Mouse (Mus musculus): ENCODE results near the gene Tnnc1. TPM values are rescaled to one million over a fixed set of nuclear protein-coding genes. Genes with fewer than 3 reads are reported as not detected.
A peak's percentile ranks its signal among the peaks of the same experiment; 100 is the strongest.

Gene Tnnc1
- 17.2 and 24.4 TPM in 2 replicates for polyA plus RNA-seq (2012; ENCODE audit: insufficient read depth, insufficient read length, missing spikeins)

DNA sequence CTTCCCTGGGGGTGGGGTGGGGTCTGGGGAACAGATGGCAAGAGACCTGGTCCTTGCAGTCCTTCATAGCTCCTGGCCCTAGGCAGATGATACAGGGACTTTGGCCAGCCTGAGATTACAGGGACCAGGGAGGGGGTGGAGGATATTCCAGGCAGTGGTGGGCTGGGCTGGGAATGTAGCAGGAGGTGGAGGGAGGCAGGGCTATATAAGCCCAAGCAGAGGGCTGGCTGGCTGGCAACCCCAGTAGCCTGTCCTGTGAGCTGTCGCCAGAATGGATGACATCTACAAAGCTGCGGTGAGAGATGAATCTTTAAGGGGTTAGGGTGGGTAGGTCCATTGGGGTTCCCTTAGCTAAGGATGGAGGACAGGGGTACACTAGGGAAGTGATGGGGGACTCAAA lies at the start of gene Tnnc1:
Tnnc1 (plus strand) TSS at position 229 of the 400 bp plus-strand sequence.
- H3K4me3 ChIP-seq (ENCODE audit: insufficient read depth, low read depth, low read length) = peak within 1 kb of the TSS; percentile 75
- H3K27ac ChIP-seq (replicated peaks; ENCODE audit: low read depth, low read length) = peak within 1 kb of the TSS; percentile 81

DNA sequence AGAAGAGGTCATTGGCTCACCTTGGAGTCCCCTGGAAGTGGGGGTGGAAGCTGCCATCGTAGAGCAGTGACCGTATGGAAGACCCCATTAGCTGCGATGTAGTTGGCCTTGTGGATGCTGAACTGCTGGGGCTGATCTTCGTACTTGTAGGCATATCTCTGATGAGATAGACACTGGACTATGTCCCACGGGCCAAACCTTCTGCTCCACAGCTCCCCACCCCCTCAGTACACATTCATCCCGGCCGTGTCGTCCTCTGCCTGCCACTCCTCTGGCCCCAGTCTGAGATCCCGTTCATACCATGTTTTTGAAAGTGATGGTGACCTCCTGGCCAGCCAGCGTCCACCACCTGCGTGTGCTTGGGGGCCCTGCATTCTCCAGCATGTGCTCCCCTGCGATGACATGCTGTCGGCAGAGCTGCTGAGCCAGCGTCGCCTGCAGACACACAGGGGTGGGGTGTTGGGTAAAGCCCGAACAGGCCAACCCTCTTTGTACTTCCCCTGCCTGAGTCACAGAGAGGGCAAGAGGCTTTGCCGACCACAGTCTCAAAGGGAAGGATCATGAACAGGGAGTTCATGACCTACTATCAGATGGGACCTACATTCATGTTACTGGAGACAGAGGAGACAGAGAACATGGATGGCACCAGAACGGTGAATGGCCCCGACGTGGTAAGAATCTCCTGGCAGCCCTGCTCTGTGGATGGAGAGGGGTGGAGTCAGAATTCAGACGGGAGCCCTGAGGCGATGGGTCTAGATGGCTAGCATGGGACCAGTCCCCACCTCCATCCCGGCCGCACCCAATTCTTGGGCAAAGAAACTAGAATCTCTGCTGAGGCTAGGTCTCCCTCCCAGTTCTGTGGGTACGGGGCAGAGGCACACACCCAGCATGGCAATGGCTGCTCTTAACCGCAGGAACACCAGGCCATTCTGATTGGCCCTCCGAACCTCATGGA lies 47.6 kb upstream of the Tnnc1 start:
- H3K4me1 ChIP-seq (ENCODE audit: control insufficient read depth, insufficient read depth, insufficient read length, low read length) = peaks cover 5% of the 10 kb centered on the region
- no peak overlapping the region for H3K4me3 ChIP-seq (ENCODE audit: insufficient read depth, low read depth, low read length)
- H3K27ac ChIP-seq (replicated peaks; ENCODE audit: low read depth, low read length) = no peak overlapping the region

More for the DNA sequence above, at the start of gene Tnnc1:
- H3K4me1 ChIP-seq (ENCODE audit: control insufficient read depth, insufficient read depth, insufficient read length, low read length) = peaks cover 9% of the 10 kb centered on the region; the same call in 1 of the 2 replicates

DNA sequence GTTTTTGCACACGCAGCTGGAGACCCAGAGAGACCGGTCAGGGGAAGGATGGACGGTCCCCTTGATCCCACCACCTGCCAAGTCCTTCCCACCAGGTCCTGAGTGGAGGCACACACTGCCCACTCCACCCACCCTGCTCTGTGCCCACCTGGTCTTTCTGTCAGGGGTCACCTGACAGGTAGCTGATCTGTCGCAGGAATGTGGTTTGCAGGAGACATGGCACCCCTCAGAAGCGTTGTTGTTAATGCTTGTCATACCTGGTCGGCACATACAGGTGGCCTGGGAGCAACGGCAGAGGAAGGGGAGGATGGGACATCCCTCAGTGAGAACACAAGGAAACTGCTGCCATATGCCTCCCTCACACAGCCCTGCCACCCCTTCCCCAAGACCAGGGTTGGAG lies 46.9 kb upstream of the Tnnc1 start:
- H3K4me3 ChIP-seq (ENCODE audit: insufficient read depth, low read depth, low read length) = no peak overlapping the region
- peaks cover 6% of the 10 kb centered on the region for H3K4me1 ChIP-seq (ENCODE audit: control insufficient read depth, insufficient read depth, insufficient read length, low read length)
- H3K27ac ChIP-seq (replicated peaks; ENCODE audit: low read depth, low read length) = no peak overlapping the region

DNA sequence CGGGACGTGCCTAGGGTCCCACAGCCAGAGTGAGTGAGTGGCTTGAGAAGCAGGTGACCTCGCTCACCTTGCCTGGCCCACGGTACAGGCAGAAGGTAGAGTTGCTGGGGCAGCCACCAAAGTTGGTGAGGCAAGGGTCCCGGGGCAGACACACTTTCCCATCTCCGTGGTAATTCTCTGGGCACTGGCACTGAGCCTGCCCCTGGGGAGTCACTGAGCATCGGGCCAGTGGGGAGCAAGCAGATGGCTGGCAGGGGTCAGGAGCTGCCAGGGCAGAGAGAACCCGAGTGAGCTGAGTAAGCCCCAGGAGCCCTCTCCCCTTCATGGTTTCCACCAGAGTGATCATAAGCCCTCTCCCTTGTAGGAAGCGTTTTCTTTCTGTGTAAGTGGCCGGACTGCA lies 46.5 kb upstream of the Tnnc1 start:
- Histone ChIP-seq H3K27ac (replicated peaks; ENCODE audit: low read depth, low read length) (no peak overlapping the region), H3K4me1 (ENCODE audit: control insufficient read depth, insufficient read depth, insufficient read length, low read length) (peaks cover 8% of the 10 kb centered on the region), H3K4me3 (ENCODE audit: insufficient read depth, low read depth, low read length) (no peak overlapping the region)

DNA sequence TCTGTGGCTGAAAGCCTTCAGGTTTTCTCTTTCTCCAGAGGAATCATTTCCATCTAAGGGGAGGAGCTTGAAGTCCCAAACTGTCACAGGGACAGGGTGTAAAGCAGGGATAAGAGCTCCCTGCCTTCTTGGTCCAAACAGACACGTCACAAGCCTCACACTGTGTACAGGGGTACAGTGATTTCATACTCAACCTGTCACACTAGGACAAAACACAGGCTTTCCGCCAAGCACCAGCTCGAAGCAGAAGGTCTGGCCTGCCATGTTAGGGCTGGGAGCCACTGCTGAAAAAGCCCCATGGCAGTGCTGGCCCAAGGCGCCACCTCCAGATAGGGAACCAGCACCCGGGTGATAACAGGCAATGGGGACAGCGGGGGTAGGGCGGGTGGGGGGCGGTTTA lies 44.0 kb upstream of the Tnnc1 start:
- Histone ChIP-seq H3K4me3 (ENCODE audit: insufficient read depth, low read depth, low read length) (no peak overlapping the region), H3K27ac (replicated peaks; ENCODE audit: low read depth, low read length) (no peak overlapping the region), H3K4me1 (ENCODE audit: control insufficient read depth, insufficient read depth, insufficient read length, low read length) (peaks cover 12% of the 10 kb centered on the region)

DNA sequence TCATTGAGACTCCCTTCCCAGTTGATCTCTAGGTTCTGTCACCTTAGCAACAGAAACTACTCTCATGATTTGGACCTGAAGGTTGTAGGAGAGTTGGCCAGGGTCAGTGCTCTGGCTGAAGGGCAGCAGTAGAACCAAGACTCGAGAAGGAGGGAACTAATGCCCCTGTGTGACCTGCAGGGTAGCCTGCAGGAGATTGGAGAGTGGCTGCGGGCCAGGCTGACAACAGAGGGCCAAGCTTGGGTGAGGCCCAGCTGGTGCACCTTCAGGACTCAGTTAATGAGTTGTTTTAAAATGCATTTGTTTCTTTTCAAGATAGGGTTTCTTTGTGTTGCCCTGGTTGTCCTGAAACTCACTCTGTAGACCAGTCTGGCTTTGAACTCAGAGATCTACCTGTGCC lies 43.1 kb upstream of the Tnnc1 start:
- H3K4me1 ChIP-seq (ENCODE audit: control insufficient read depth, insufficient read depth, insufficient read length, low read length) = peaks cover 12% of the 10 kb centered on the region
- no peak overlapping the region for H3K27ac ChIP-seq (replicated peaks; ENCODE audit: low read depth, low read length)
- H3K4me3 ChIP-seq (ENCODE audit: insufficient read depth, low read depth, low read length) = no peak overlapping the region

DNA sequence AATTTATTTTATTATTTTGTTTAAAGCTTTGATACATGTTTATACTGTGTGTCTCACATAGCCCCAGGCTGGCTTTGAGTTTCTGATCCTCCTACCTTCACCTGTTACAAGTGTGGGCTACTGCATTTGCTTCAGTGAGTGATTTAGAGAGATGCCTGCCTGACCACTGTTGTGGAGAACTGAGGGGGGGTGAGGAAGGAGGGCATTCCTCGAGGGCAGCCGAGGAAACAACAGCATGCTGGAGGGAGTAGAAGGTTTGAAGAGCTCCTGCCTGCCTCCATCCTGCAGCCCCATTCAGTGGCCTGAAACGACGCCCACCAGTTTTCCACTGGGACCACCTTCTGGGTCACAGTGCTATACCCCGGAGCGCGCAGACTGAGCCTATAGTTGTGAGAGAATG lies 42.7 kb upstream of the Tnnc1 start:
- 0 out of 2 replicates have a peak overlapping the region, but pooled peaks have one; percentile 5 for H3K27ac ChIP-seq (replicated peaks; ENCODE audit: low read depth, low read length)
- no peak overlapping the region for H3K4me3 ChIP-seq (ENCODE audit: insufficient read depth, low read depth, low read length)
- peaks cover 12% of the 10 kb centered on the region for H3K4me1 ChIP-seq (ENCODE audit: control insufficient read depth, insufficient read depth, insufficient read length, low read length)

DNA sequence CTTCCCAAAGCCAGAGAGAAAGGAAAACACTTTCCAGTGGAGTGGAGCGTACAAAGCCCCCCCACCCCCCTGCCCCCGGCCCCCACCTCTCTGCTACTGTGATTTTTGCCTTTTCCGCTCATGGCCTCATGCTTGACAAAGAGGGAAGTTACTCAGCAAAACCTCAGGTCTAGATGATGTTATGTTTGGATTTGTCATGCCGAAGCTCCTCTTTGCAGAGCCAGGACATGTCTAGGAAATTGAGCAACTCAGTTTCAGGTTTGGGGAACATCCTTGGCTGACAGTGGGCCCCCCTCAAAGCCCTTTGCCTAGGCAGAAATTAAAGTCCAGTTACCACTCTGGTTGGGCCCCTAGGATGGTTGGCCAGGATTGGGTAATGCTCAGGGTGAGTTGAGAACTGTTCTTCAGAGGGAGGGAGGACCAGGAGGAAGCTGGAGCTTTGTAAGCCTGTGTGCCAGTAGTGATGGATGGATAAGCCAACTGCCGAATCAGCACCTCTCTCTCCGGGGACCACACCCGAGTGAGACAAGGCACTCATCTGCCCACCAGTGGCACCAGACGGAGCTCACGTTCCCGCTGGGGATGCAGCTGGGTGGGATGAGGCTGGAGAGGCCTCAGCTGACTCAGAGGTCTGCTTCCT lies 42.0 kb upstream of the Tnnc1 start:
- peak overlapping the region; percentile 73 for H3K4me3 ChIP-seq (ENCODE audit: insufficient read depth, low read depth, low read length)
- H3K4me1 ChIP-seq (ENCODE audit: control insufficient read depth, insufficient read depth, insufficient read length, low read length) = peaks cover 12% of the 10 kb centered on the region
- peak overlapping the region; percentile 95 for H3K27ac ChIP-seq (replicated peaks; ENCODE audit: low read depth, low read length)

DNA sequence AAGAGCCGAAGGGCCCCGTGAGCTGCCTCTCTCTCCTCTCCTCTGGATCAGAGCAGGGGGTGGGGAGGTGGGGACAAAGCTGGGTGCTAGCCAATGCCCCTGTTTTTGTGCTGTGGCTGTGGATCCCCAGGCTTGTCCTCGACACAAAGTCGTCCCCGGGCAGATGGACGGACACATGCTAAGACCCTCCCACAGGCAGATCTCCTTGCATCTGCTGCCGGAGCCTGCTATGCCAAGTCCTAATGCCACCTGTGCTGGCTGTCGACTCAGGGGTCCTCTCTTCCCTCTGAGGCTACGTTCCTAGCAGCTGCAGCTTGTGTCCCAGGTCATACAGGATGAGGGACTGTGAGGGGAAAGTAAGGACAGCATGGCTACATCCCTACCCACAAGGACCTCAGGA lies 41.3 kb upstream of the Tnnc1 start:
- Histone ChIP-seq H3K4me1 (ENCODE audit: control insufficient read depth, insufficient read depth, insufficient read length, low read length) (peaks cover 12% of the 10 kb centered on the region), H3K4me3 (ENCODE audit: insufficient read depth, low read depth, low read length) (peak overlapping the region; percentile 73), H3K27ac (replicated peaks; ENCODE audit: low read depth, low read length) (peak overlapping the region; percentile 95)

DNA sequence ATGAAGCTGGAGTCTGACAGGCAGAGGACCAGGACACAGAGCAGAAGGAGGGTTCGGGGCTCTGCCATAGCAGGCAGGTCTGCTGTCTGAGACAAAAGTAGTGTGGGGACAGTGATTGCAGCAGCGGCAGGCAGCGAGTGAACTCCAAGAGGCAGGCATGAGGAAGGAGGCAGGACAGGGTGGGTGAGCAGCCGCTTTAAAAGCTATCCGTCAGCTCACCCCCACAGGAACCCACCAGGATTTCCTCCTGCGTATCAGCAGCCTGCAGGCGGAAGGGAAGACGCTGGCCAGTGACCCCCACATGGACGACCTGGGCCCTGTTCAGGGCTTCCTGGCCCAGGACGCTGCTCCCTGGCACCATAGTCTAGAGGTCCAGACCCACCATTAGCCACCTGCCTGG lies 39.7 kb upstream of the Tnnc1 start, which contains the start of gene Stab1:
Stab1 (minus strand) TSS at position 217 of the 400 bp plus-strand sequence.
- Histone ChIP-seq H3K4me3 (ENCODE audit: insufficient read depth, low read depth, low read length) (peak within 1 kb of the TSS; percentile 73), H3K4me1 (ENCODE audit: control insufficient read depth, insufficient read depth, insufficient read length, low read length) (peaks cover 18% of the 10 kb centered on the region), H3K27ac (replicated peaks; ENCODE audit: low read depth, low read length) (peak within 1 kb of the TSS; percentile 95)

DNA sequence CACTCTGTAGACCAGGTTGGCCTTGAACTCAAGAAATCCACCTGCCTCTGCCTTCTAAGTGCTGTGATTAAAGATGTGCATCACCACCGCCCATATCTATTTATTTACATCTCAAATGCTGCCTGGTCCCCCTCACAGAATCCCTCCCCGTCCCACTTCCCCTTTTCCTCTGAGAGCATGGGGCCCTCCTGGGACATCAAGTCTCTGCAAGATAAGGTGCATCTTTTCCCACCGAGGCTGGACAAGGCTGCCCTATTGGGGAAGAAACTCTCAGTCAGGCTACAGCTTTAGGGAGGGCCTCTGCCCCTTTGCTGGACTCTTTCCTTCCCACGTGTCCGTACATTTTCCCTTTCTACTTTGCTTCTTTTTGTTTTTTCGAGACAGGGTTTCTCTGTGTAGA lies 38.6 kb upstream of the Tnnc1 start:
- H3K4me1 ChIP-seq (ENCODE audit: control insufficient read depth, insufficient read depth, insufficient read length, low read length) = peaks cover 18% of the 10 kb centered on the region
- H3K27ac ChIP-seq (replicated peaks; ENCODE audit: low read depth, low read length) = 0 out of 2 replicates have a peak overlapping the region, but pooled peaks have one; percentile 6
- H3K4me3 ChIP-seq (ENCODE audit: insufficient read depth, low read depth, low read length) = no peak overlapping the region

DNA sequence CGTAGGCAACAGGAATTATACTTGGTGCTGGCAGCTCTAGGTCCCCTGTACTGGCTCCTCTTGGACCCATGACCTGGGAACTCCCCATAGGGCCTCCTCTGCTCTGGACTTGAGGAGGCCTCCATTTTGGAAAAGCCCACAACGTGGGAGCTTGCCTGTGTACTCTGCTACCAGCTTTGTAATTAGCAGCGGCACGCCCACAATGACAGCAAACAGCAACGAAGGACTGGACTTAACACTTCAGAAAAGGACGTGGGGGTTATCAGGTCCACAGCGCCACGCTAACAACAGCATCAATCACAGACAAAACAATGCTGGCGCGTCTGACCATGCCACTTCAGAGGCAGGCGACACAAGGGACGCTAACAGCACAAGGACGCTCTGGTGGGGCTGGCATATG lies 37.1 kb upstream of the Tnnc1 start:
- H3K27ac ChIP-seq (replicated peaks; ENCODE audit: low read depth, low read length) = no peak overlapping the region
- no peak overlapping the region for H3K4me3 ChIP-seq (ENCODE audit: insufficient read depth, low read depth, low read length)
- H3K4me1 ChIP-seq (ENCODE audit: control insufficient read depth, insufficient read depth, insufficient read length, low read length) = peaks cover 13% of the 10 kb centered on the region; the same call in 1 of the 2 replicates

DNA sequence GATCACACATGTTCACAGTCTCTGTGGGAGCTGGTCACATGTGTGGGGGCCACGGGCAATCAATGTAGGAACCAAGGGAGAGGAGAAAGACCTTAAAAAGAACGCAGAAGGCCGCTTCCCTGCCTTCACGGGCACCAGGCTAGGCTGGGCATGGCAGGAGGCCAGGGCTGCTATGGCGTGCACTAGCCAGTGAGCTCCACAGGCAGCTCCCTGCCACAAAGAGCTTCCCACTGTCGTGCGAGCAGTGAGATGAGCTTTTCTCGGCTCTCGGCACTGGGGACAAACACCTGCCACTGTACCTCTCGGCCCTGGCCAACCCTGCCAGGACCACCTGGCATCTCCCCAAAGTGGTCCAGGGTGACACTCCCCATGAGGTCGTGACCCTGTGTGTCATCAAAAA lies 36.7 kb upstream of the Tnnc1 start:
- no peak overlapping the region for H3K27ac ChIP-seq (replicated peaks; ENCODE audit: low read depth, low read length)
- H3K4me3 ChIP-seq (ENCODE audit: insufficient read depth, low read depth, low read length) = no peak overlapping the region

DNA sequence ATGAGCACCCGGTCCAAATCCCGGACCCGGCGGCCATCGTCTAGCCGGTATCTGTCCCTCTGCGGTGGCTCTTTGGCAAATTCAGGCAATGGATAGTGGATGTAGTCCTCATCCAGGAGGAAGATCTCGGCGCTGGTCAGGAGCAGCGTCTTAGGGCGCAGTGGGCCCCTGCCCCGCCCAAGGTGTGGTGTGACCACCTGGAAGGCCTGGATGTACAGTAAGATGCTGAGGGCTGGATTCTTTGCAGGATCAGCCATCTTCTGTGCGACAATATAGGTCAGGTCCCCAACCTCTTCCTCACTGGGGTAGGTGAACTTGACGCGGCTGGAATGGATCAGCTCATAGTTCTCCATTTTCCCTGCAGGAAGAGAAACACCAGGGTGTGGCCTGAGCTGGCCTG lies 36.3 kb upstream of the Tnnc1 start:
- Histone ChIP-seq H3K4me3 (ENCODE audit: insufficient read depth, low read depth, low read length) (no peak overlapping the region), H3K27ac (replicated peaks; ENCODE audit: low read depth, low read length) (no peak overlapping the region), H3K4me1 (ENCODE audit: control insufficient read depth, insufficient read depth, insufficient read length, low read length) (peaks cover 9% of the 10 kb centered on the region; the same call in 1 of the 2 replicates)

More for the DNA sequence above, 36.7 kb upstream of the Tnnc1 start:
- peaks cover 10% of the 10 kb centered on the region; the same call in 1 of the 2 replicates for H3K4me1 ChIP-seq (ENCODE audit: control insufficient read depth, insufficient read depth, insufficient read length, low read length)

DNA sequence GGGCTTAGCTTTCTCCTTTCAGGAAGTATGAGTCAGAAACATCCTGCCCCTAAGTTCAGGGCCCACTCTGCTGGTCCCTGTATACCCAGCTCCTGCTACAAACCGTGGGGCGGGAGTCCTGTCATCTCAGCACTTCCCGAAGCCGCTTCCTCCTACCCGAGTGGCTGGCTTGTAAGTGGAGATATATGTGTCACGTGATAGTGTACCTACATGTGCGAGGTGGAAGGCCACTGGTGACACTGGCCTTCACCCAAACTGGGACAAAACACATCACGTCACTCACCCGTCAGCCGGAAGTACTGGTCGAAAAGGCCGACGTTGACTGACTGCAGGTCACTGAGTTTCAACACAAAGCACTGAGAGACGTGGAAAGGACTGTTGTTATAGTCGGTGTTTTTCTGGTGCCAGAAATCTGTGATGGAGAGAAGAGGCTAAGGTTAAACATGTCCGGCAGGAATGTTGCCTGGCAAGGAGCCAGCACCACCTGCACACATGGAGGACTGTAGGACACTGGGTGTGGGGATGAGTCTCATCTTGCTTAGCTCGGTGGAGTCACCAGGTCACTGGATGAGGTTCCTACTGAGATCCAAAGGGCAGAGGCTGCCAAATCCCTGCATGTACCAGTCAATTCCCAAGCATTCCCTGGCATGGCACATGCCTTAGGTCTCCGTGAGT lies 35.2 kb upstream of the Tnnc1 start:
- Histone ChIP-seq H3K4me3 (ENCODE audit: insufficient read depth, low read depth, low read length) (no peak overlapping the region), H3K27ac (replicated peaks; ENCODE audit: low read depth, low read length) (peak overlapping the region; percentile 20), H3K4me1 (ENCODE audit: control insufficient read depth, insufficient read depth, insufficient read length, low read length) (peaks cover 9% of the 10 kb centered on the region; the same call in 1 of the 2 replicates)

All from brown adipose tissue, adult 24 weeks (tissue).